Mouse (Mus musculus) mouse trophoblast stem cell (cell line): Measurements from ENCODE around the gene Arhgap1.

ENCODE experiments used
- in situ Hi-C, 2 experiments: fragments of 300-500 bp; cut with MseI, MboI; formaldehyde crosslinking; loops; 2 replicates in 1 of 2; 3 replicates in 1 of 2; pipeline ENCODE4 v1.15.1; 2025

The Arhgap1 gene

DNA sequence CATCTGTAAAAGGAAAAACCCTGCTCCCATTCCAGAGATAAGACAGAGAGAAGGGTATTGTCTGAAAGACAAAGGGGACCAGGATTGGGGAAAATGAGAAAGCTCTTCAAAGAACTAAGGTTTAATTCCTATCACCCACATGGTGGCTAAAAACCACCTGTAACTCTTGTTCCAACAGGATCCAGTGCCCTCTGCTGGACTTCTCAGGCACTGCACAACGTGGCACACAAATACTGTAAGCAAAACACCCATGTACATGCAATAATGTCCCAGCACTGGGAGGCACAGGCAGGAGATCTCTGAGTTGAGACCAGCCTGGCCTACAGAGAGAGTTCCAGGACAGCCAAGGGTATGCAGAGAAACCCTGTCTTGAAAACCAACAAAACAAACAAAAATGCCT is 2.9 kb upstream of the Arhgap1 start:
- in situ Hi-C loops = no loop called here

DNA sequence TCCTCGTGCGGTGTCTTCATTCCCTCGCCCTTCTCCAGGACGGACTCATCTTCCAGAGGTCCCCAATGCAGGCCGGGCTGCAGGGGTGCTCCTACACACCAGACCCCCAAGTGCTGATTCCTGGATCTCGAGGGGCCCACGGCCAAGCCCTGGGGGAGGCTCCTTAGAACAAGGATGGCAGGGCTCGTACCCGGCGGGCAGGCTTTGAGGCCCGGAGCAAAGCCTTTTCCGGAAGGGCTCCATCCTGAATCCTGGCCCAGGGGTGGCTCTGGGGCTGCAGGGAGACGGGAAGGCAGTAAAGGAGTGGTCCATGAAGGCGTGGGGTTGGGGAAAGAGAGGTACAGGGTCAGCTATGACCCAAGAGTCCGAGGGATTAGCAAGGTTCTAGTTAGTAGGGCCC is 508 bp upstream of the Arhgap1 start:
- in situ Hi-C loops = no loop called here

DNA sequence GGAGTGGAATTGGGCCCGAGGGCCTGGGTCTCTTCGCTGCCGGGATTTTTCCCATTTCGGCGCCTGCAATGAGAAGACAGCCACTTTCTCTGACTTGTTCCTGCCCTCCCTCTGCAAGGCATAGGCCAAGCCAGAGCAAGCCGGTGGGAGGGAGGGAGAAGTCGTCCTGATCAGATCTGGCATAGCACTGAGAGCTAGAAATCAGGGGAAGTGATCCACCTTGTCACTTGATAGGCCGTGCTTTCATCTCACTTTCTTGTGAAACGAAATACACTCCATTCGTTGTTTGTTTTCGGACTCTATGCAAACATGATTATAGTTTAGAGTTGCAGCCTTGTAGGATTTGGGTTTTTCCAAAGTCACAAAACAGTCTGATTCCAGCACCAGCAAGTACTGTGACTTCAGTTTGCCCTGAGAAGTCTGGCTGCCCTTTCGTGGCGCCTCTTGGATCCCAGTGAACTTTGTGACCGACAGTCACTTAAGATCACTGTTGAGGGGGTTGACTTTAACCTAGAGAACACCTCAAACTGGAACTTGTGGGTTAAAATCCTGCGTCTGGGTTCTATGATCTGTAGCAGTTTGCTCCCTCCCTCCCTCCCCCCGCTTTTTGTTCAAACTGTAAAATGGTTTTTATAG is 818 bp downstream of the Arhgap1 start:
- in situ Hi-C loops = no loop called here

DNA sequence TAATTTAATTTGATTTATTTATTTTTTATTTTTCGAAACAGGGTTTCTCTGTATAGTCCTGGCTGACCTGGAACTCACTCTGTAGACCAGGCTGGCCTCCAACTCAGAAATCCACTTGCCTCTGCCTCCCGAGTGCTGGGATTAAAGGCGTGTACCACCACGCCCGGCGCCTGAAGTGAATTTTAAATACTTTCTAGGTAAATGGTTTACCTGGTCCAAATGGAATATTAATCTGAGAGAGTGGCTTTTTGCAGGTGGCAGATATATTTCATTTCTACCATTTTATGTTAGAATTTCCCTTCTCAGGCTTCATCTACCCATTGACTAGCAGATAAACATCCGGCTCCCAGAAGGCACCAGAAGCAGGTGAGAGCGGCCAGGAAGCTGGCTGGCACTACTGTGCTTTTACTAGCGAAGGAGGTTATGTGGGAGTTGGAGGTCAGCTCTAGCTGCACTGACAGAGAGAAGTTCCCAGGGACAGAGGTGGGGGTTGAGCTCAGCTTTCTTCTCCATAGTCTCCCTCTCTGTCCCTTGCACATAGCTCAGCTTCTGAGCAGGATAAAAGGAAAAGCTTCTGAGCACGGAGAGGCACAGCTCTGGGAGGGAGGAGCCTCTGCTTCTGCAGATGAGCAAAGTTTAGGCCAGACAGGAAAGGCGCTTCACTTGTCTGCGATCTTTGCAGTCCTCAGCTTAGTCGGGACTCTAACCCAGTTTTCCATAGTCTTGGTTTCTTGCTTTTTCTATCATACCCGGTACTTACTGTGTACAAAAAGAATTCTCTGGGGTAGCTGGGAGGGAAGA is 2.0 kb downstream of the Arhgap1 start:
- in situ Hi-C loops = no loop called here

DNA sequence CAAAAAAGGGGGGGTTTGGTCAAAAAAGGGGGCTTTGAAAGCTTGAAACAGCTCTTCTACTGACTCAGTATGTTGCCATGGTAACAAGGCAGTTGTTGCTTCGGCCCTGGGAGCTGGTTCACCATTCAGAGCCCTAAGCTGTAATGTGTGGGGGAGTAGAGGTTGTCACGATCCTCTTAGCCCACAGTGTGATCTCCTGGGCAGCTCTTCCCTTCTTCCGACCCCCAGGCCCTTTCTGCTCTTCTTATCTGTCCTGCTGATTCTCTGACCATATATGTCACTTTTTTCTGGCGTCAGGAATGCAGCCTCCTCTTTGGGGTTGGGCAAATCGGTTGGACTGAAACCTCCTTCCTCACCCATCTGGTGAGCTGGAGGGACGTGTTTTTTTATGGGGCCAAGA is 3.2 kb downstream of the Arhgap1 start:
- in situ Hi-C loops = no loop called here

DNA sequence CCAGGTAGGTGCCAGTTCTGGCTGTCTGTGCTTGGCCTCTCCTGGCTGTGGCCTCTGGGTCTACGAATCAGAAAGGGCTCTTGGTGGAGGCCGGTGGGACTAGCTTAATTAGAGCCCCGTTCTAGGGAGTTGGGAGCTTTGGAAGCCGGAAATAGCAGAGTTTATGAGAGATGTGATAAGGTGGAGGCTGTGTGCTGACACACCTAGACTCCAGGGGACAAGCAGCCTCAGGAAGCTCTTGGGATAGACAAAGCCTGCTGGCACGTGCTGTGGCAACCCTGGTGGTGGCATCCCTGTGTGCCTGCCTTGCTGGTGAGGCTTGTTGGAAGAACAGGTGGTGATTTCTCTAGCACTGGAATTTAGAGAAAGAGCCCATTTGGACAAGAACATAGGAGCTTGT is 5.7 kb downstream of the Arhgap1 start:
- in situ Hi-C loops = no loop called here

DNA sequence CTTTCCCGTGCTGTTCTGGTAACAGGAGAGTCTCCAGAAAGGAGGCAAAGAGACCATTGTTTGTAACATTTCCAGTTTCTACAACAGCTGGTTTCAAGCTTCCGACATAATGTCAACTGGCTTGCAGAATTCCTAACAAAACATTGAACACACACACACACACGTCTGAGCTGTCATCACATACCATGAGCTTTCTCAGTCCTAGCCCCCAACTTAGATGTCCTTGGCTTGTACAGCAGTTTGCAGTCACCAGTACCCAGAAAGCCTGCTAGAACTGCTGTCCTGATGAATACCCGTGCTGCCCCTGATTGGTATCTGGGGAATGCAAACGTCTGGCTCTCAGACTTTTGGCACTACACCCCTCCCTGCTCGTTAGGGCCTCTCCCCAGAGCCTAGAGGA is 6.2 kb downstream of the Arhgap1 start:
- in situ Hi-C loops = no loop called here

DNA sequence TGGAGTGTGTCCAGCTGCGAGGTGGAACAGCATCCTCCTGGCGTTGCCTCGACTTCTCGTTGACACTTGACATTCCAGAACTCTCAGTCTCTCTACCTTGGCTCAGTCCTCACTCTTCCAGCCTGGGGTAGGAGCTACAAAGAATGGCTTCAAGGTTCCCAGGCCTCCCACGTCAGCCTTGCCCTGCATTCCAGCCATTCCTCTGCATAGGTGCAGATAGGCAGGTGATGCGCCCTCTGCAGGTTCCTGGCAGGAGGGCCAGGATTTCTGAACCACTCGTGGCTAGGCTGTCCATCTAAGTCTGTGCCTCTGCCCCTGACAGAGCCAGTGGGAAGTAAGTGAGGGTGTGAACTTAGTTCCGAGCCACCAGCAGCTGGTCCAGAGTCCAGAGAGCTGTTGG is 7.1 kb downstream of the Arhgap1 start:
- in situ Hi-C loops = no loop called here

DNA sequence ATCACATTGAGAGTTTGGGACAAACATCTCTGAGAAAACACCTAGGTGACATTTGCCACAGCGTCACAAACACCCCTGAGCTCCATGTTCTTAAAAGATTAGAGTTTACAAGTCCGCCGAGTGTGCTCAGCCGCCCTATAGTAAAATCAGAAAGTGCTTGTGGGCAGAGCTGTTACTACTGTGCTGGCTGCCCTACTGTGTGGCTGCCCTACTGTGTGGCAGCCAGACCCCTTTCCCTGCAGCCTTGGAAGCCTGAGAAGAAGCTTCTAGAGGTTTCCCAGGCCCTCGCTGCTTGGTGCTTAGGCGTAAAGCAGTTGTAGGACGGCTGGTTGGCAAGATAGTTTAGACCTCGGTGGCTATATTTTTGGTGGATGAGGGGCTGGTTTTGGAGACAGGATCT is 10.0 kb downstream of the Arhgap1 start:
- in situ Hi-C loops = no loop called here

DNA sequence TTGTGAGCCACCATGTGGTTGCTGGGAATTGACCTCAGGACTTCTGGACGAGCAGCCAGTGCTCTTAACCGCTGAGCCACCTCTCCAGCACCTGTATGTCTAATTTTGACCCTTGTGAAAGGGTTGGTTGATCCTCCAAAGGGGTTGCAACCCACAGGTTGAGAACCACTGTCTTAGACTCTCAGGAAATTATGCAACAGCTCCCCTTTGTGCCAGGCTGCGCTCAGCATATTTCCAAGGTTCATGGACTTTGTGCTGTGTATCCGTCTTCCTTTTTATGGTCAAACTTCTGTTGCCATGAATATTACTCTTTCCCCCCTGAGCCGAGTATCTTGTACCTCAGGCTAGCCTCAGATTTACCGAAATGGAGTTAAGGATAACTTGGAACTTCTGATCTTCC is 11.3 kb downstream of the Arhgap1 start:
- in situ Hi-C loops = no loop called here

DNA sequence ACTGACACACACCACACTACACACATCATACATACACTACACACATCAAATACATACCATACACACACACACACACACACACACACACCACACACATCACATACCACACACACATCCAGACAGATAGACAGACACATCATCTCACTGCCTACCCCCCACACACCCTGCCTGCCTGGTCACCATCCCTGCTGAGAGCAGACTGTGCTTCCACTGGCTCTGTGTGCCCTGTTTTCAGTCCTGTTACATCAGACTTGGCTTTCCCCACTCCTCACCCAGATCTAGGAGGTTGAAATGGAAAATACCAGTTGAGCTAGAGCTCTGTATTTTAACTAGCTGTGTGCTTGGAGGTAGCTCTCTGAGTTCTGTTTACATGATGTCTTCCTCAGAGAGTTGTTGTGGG is 15.1 kb downstream of the Arhgap1 start:
- in situ Hi-C loops = no loop called here

DNA sequence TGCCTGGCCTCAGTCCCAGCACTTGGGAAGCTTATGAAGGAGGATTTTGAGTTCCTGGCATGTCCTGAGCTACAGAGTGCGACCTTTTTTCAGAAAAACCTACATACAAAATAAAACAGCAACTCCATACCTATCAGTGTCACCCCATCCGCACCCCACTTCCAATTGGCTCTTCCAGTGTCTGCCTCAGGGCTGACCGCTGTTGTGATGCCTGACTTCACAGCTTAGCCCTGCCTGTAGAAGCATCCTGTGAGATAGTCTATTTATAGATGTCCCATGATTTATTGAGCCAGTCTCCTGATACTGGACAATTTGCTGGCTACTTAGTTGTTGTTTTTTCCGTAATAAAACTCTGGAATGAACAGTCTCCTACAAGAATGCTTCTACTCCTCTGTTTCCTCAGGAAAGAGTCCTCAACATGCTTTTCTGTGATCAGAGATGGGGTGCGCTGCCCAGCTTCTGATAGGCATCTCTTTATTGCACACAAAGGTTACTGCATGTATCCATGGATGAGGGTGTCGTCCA is 16.8 kb downstream of the Arhgap1 start:
- in situ Hi-C loops = no loop called here

DNA sequence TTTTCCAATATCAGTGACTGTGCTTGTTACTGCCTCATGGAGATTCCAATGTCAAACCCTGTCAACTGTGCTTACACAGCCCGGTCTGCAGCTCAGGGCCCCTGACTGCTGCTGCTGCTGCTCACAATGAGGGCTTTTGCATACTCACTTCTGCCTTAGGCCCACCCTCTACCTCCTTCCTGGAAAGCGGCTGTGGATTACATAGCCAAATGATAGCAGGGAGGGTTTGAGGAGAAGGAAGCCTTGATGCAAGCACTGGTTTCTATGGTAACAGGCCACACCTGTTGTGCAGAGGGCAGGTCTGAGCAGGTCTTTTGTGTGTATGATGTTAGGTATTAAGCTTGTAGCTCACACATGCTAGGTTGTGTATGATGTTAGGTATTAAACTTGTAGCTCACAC is 18.1 kb downstream of the Arhgap1 start:
- in situ Hi-C loops = no loop called here

DNA sequence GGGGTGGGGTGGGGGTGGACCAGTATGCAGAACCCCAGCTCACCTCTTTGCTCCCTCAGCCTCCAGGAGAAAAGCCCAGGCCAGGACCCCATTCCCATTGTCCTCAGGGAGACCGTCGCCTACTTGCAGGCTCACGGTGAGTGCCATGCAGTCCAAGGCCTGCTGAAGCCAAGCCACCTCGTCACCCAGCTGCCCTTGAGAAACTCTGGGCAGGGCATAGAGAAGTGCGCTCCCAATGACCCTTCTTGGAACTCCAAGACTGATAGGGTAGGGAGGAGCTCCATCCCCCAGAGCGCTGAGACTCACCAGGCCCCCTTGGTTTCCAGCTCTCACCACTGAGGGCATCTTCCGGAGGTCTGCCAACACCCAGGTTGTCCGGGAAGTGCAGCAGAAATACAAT is 19.7 kb downstream of the Arhgap1 start:
- in situ Hi-C loops = no loop called here

DNA sequence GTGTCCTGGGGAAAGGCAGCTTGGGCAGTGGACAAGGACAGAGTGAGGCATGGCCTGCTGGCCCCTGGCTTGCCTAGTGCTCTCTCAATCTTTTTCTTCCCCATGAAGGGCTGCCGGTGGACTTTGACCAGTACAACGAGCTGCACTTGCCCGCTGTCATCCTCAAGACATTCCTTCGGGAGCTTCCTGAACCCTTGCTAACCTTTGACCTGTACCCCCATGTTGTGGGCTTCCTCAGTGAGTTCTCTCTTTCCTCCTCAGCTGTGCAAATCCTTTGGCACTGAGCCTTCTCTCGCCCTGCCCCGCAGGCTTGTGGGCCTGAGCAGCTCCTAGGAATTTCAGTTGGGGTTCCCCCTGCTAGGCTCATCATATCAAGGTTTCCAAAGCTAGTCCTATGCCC is 20.4 kb downstream of the Arhgap1 start:
- in situ Hi-C loops = no loop called here

DNA sequence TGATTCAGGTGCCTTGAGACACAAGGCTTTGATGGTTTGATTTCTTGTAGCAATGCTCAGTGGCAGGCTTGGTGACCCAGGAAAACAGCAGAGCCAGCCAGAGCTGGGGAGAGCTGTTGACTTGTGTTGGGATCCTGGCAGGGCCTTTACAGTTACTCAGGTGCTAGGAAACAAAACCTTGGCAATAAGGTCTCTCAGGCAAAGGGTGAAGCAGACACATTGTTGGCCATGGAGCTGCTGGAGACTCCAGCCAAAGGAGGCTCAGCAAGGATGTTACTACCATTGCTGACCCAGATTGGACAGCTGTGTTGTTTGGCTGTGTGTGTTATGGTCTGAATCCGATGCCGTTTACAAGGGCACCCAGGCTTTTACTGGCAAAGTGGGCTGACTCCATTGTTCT is 23.9 kb downstream of the Arhgap1 start:
- in situ Hi-C loops = no loop called here

DNA sequence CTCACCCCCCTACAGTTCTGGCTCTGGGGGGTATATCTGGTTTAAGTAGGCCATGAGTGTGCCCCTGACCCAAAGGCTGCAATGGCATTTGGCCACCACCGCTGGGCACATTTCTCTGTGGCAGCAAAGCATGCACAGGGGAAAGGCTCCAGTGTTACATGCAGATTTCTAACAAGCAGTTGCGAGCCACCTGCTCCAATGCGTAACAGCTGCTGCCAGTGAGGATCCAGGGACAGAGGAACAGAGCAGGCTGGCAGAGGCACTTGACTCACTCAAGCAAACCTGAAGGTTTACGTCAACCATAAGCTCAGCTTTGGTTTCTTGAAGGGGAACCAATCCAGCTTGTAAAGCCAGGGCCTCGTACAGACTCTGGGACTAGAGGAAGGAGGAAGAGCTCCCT is 25.2 kb downstream of the Arhgap1 start:
- in situ Hi-C loops = no loop called here

DNA sequence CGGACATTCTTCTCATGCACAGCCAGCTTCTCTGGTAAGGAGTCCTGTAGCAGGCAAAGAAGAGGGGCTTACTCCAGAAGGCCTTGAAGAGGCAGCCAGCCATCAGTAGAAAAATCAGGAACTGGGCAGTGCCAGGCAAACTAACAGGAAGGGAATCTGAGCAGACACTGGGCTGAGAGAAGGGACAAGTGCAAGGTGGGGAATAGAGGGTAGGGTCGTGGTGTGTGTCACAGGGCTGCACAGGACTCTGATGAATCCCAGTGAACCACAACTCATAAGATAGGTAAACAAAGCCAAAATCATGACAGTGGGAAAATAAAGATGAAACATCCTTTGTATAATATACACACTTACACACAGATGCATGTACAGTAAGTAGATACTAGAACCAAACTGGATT is 26.8 kb downstream of the Arhgap1 start:
- in situ Hi-C loops = no loop called here

DNA sequence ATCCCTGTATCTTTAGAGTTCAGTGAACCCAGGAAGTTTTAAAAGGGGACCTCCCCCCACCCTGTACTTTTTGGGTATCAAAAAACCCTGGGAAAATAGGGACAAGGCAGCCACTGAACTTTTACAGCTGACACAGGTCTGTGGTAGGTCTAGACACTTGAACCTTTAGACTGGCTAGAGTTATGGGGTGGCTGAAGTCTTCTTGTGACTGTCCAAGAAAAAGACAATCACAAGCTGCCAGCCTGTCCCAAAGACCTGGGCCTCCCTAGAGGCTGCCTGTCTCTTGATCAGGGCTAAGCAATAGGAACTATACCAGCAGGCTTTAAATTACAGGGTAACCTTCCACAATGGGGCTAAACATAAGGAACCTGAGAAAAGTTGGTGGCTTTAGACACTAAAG is 27.3 kb downstream of the Arhgap1 start:
- in situ Hi-C loops = no loop called here

DNA sequence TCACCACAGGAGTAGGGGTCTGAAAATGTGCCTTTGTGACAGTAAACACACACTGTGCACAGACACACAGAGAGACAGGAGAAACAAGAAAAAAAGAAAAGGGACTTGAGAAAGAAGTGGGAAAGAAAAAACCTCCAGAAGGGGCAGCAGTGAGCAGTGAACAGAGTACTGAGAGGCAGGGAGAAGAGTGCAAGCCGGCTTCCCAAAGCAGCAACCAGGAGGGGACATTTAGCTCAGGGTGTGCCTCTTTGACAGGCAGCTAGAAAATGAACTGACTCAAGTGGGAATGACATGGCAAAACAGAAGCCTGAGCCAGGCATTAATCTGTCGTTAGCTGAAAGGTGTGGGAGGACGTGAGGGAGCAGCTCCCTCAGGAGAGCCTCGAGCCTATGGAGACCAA is 33.2 kb downstream of the Arhgap1 start:
- in situ Hi-C loops = no loop called here

DNA sequence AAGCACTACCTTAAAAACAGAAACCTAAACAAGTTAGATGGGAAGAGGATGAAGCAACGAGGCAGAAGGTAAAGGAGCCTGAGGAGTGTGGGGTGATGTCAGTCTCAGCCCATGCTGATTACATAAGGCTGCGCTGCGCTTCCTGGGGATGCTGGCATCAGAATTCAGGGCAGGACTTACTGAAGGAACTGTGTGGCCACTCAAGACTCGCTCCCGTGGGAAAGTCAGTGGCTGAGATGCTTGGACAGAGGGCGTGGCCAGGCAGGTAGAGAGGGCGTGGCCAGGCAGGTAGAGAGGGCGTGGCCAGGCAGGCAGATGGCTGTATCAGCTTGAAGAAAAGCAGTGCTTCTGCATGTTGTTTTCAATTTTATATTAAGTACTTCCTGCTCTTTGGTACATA is 34.3 kb downstream of the Arhgap1 start:
- in situ Hi-C loops = no loop called here

DNA sequence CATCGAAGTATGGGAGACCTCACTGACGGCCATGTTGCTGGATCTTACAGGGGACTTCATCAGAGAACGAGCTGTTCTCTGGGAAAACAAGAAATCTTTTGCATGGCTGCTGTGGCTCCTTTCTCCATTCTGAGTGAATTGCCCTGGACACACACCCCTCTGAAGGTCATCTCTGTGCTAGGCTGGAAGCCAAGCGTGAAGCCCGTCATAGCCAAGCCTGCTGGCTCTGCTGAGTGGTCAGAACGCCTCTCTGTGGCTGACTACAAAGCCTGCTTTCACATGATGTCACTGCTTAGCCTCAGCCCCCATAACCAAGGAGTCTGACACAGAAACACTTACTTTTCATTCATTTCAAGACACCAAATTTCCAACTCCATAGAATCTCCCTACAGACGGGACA is 39.8 kb downstream of the Arhgap1 start:
- in situ Hi-C loops = no loop called here

DNA sequence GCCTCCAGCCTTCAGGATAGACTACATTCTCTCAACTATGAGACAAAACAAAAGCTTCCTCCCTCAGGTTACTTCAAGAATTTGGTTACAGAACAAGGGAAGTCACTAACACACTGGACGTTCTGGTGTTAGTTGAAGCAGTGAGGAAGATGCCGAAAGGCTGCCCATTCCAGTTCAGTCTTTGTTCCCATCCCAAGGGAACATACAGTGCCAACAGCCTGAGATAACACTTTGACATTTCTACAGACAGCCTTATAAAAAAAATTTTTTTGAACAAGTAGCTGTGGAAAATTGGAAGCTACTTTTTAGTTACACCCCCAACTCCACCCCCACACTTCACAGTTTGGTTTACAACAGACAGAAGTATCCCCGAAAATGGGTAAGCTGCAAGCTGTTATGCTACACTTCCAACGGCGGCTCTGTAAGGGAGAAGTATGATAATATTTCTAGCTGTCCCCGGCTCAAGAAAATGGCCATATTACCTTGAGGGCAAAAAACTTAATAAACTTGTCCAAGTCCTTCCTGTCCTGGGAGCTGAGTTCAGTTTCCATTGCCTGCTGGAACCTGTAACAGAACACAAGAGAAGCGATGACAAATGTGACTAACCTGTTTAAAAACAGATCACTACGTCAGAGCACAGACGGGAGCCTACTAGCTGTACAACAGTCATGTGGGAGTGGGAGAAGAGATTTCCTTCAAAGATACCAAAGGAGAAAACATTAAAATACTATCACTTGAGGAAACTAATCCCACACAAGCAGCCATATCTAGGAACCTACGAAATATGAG is 46.0 kb downstream of the Arhgap1 start:
- in situ Hi-C loops = no loop called here
